In genomic region chr12:41566433-41566794, GRCm38 (mm10) we compare ENCODE assay signal across 9 mouse cellular contexts.
DNase-seq lines count a peak whose midpoint lies in the region; ATAC-seq lines count a peak whose summit lies in the region.
"Had no signal": no experiment of that assay in that cellular context is flagged by ENCODE, and none has a peak within 500 bp of the region (broad histone marks: within the 10 kb centered on the region; RNA-seq: fewer than 3 reads in every experiment).

No protein-coding gene starts in this region.

- peaks cover 8% of the 10 kb centered on the region for H3K4me1 ChIP-seq in heart, embryonic 16.5 days (ENCODE audit: control insufficient read depth, insufficient read depth, low read length)
- H3K4me1 ChIP-seq in embryonic facial prominence, embryonic 10.5 days: peaks cover 11% of the 10 kb centered on the region
- peaks cover 8% of the 10 kb centered on the region; the same call in 1 of the 2 replicates for H3K4me1 ChIP-seq in hindbrain, embryonic 14.5 days (replicated peaks; ENCODE audit: control insufficient read depth, insufficient read depth, low read length)
- peaks cover 10% of the 10 kb centered on the region for H3K4me1 ChIP-seq in midbrain, embryonic 12.5 days

- H3K36me3 ChIP-seq in heart, embryonic 16.5 days (ENCODE audit: control insufficient read depth, insufficient read depth): no peaks in the 10 kb centered on the region
- H3K36me3 ChIP-seq in embryonic facial prominence, embryonic 10.5 days (replicated peaks): no peaks in the 10 kb centered on the region
- H3K36me3 ChIP-seq in hindbrain, embryonic 14.5 days (replicated peaks; ENCODE audit: control insufficient read depth, insufficient read depth): no peaks in the 10 kb centered on the region
- no peaks in the 10 kb centered on the region for H3K36me3 ChIP-seq in midbrain, embryonic 12.5 days

- ATAC-seq in heart, embryonic 16.5 days (replicated peaks; ENCODE audit: extremely low read depth, insufficient read depth, low FRiP score): peak; percentile 28; the same call in 1 of the 2 replicates
- no peak; the same call in 1 of the 2 replicates for ATAC-seq in hindbrain, embryonic 14.5 days (ENCODE audit: low FRiP score)
- no peak; the same call in 1 of the 2 replicates for ATAC-seq in midbrain, embryonic 12.5 days (ENCODE audit: low FRiP score, low read depth)
- ATAC-seq in inflammation-experienced regulatory T-cells, adult 6 months: no peak

- no peaks in the 10 kb centered on the region for H3K9me3 ChIP-seq in heart, embryonic 16.5 days (replicated peaks; ENCODE audit: control insufficient read depth, low read length)
- H3K9me3 ChIP-seq in embryonic facial prominence, embryonic 10.5 days: no peaks in the 10 kb centered on the region
- H3K9me3 ChIP-seq in hindbrain, embryonic 14.5 days (ENCODE audit: control insufficient read depth, low read length): no peaks in the 10 kb centered on the region
- no peaks in the 10 kb centered on the region for H3K9me3 ChIP-seq in midbrain, embryonic 12.5 days

- peak overlapping the region; percentile 61 for H3K4me2 ChIP-seq in heart, embryonic 16.5 days (ENCODE audit: low read depth, low read length)
- peak overlapping the region; percentile 45 for H3K4me2 ChIP-seq in hindbrain, embryonic 14.5 days (replicated peaks)
- peak overlapping the region; percentile 46 for H3K4me2 ChIP-seq in midbrain, embryonic 12.5 days (replicated peaks)

- H3K27ac ChIP-seq in heart, embryonic 16.5 days (ENCODE audit: low read length): no peak overlapping the region
- peak overlapping the region; percentile 77 for H3K27ac ChIP-seq in embryonic facial prominence, embryonic 10.5 days (replicated peaks)
- no peak overlapping the region for H3K27ac ChIP-seq in hindbrain, embryonic 14.5 days
- H3K27ac ChIP-seq in midbrain, embryonic 12.5 days (replicated peaks): no peak overlapping the region

- no peak overlapping the region; the same call in 1 of the 2 replicates for H3K9ac ChIP-seq in heart, embryonic 16.5 days (ENCODE audit: low read length)
- H3K9ac ChIP-seq in hindbrain, embryonic 14.5 days: peak overlapping the region; percentile 12; the same call in 1 of the 2 replicates
- no peak overlapping the region for H3K9ac ChIP-seq in midbrain, embryonic 12.5 days (replicated peaks)

- 29% methylated on average over 1 of the region's 1 CpGs for WGBS in heart, embryonic 16.5 days
- 48% methylated on average over 1 of the region's 1 CpGs for WGBS in embryonic facial prominence, embryonic 10.5 days
- WGBS in hindbrain, embryonic 14.5 days: 43% methylated on average over 1 of the region's 1 CpGs
- 44% methylated on average over 1 of the region's 1 CpGs for WGBS in midbrain, embryonic 12.5 days

- H3K4me3 ChIP-seq in heart, embryonic 16.5 days (ENCODE audit: low read length): peak overlapping the region; percentile 19; the same call in 1 of the 2 replicates
- H3K4me3 ChIP-seq in embryonic facial prominence, embryonic 10.5 days: peak overlapping the region; percentile 32
- no peak overlapping the region for H3K4me3 ChIP-seq in hindbrain, embryonic 14.5 days (replicated peaks; ENCODE audit: low read length)
- H3K4me3 ChIP-seq in midbrain, embryonic 12.5 days: 0 out of 2 replicates have a peak overlapping the region, but pooled peaks have one; percentile 12

- DNase-seq in heart, adult 18-20 months: no peak
- no peak for DNase-seq in embryonic facial prominence, embryonic 10.5 days (ENCODE audit: low spot score)
- no peak for DNase-seq in hindbrain, embryonic 14.5 days (ENCODE audit: low spot score)
- no peak for DNase-seq in layer of hippocampus, postnatal 14 days (ENCODE audit: low spot score in 2 of 2)
- no peak for DNase-seq in spleen, postnatal 36 days (ENCODE audit: low spot score in 2 of 2)
- DNase-seq: gastrocnemius, postnatal 25 days had no signal

- no peaks in the 10 kb centered on the region for H3K27me3 ChIP-seq in heart, embryonic 16.5 days (ENCODE audit: control insufficient read depth, insufficient read depth, low read length)
- H3K27me3 ChIP-seq in embryonic facial prominence, embryonic 10.5 days (replicated peaks; ENCODE audit: low read depth, poor library complexity, severe bottlenecking): no peaks in the 10 kb centered on the region
- no peaks in the 10 kb centered on the region for H3K27me3 ChIP-seq in hindbrain, embryonic 14.5 days (ENCODE audit: control insufficient read depth, insufficient read depth, low read length)
- peaks cover 3% of the 10 kb centered on the region; the same call in 1 of the 2 replicates for H3K27me3 ChIP-seq in midbrain, embryonic 12.5 days
